Mouse (Mus musculus) c-Kit-positive CD71-negative TER-119-negative erythroid progenitor cells, embryonic 14.5 days (primary cell): ENCODE measurements around the gene Slc16a11.

Experiments
- DNase-seq: peaks from one replicate; pipeline ENCODE4 v3.0.0-alpha.2; 2013; ENCODE audit warnings: low read depth

Slc16a11 gene

GRCm38 (mm10) chr11:70200036-70200608 lies 12.4 kb upstream of the Slc16a11 start:
- no peak for DNase-seq

- peak; percentile 75 for DNase-seq
These were observed 10.9 kb upstream of the Slc16a11 start for GRCm38 (mm10) chr11:70201691-70202090.

- DNase-seq = no peak
These were observed 5.8 kb upstream of the Slc16a11 start for GRCm38 (mm10) chr11:70206801-70207200.

GRCm38 (mm10) chr11:70207283-70207682 lies 5.3 kb upstream of the Slc16a11 start:
- no peak for DNase-seq

GRCm38 (mm10) chr11:70208778-70209388 lies 3.7 kb upstream of the Slc16a11 start:
- no peak for DNase-seq

DNA sequence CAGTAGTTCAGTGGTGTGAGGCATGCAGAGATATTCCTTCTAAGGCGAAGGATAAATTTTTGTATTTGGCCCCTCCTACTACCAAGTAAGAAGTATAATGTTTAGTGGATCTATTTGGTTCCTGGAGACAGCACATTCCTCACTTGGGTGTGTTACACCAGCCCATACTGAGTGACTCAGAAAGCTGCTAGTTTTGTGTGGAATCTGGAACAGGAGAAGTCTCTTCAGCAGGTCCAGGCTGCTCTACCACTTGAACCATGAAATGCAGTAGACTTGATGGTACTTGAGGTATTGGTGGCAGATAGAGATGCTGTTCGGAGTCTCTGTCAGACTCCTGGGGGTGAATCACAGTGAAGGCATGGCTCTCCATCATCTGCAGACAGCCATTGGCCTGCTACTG lies 1.9 kb upstream of the Slc16a11 start:
- DNase-seq = no peak

GRCm38 (mm10) chr11:70211972-70212371 lies 580 bp upstream of the Slc16a11 start:
- no peak for DNase-seq

GRCm38 (mm10) chr11:70212896-70213295 lies 344 bp downstream of the Slc16a11 start:
- DNase-seq = peak; percentile 74

- DNase-seq = no peak
These were observed 1.2 kb downstream of the Slc16a11 start for GRCm38 (mm10) chr11:70213736-70214135.

DNA sequence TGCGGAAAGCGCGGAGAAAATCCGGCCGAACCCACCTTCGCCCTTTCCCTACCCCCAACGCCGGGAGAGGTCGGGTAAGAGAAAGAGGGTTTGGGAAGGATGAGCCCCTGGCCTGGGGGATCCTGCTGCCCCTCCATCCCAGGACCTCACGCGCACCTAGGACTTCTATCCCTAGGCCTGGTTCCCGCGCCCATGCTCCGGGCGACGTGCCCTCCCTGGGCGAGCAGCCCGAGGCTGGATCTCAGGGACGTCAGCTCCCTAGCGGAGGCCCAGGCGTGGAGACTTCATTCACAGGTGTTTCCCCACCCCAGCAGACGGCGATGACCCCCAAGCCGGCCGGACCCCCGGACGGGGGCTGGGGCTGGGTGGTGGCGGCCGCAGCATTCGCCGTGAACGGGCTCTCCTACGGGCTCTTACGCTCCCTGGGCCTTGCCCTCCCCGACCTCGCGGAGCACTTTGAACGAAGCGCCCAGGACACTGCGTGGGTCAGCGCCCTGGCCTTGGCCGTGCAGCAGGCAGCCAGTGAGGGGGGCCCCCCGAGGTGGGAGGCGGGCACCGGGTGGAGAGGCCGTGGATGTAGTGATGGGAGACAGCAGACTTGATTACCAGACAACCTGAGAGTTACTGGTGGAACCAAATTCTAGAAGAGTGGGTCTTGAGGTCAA lies 1.8 kb downstream of the Slc16a11 start:
- no peak for DNase-seq

GRCm38 (mm10) chr11:70214856-70215209 lies 2.3 kb downstream of the Slc16a11 start:
- DNase-seq = no peak

DNA sequence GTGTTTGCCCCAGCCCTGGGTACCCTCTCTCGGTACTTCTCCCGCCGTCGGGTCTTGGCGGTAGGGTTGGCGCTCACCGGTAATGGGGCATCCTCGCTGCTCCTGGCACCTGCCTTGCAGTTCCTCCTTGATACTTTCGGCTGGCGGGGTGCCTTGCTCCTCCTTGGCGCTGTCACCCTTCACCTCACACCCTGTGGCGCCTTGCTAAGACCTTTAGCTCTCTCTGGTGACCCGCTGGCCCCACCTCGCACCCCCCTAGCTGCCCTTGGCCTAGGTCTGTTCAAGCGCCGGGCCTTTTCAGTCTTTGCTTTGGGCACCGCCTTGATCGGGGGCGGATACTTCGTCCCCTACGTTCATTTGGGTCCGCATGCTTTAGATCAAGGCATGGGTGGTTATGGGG lies 2.7 kb downstream of the Slc16a11 start:
- no peak for DNase-seq

DNA sequence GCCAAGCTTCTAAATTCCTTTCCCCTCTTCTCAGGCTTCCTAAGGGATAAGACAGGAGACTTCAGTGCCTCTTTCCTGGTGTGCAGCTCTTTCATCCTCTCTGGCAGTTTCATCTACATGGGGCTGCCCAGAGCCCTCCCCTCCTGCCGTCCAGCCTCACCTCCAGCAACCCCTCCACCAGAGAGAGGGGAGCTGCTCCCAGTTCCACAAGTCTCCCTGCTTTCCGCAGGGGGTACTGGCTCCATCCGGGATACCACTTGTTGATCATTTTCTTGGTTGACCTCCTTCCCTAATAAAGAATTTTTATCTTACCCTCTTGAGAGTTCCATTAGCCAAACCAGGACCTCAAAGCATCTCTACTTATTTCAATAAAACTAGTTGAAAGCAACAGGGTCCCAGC lies 3.6 kb downstream of the Slc16a11 start:
- no peak for DNase-seq

DNA sequence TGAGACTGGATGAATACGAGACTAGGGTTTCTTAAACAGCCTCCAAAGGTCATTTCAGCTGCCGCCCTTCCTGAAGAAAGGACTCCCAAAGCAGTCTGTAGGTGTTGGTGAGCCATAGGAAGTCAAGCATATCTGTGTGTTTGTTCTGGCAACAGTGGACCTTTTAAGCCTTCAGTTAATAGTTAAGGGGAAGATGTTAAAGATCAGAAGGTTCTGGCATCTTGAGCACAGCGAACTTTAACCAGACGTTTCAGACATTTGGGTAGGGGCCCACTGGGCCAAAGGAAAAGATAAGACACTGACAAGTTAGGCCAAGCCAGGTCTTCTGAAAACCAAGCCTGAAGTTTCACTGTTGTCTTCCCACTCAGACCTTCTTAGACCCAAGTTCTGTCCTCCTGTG lies 5.5 kb downstream of the Slc16a11 start:
- no peak for DNase-seq

GRCm38 (mm10) chr11:70218741-70219470 lies 6.4 kb downstream of the Slc16a11 start:
- no peak for DNase-seq

DNA sequence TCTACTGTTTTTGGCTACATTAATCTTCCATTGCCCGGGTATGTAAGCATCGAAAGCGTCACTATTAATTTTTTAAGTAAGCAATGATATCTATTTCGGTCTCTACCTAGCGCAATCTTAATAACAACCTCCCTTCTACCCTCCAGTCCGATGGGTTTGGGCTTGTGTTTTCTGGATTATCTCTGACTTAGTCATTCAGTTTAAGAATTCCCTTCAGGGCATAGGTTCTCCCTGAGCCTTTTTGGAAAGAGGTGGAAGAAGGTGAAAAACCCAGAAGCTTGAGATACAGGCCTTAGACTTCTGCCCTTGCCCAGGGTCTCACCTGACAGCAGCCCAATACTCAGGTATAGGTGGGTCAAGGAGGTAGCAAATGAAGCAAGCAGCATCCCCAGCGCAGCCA lies 7.3 kb downstream of the Slc16a11 start:
- DNase-seq = no peak

GRCm38 (mm10) chr11:70220323-70220722 lies 7.8 kb downstream of the Slc16a11 start:
- DNase-seq = no peak

DNA sequence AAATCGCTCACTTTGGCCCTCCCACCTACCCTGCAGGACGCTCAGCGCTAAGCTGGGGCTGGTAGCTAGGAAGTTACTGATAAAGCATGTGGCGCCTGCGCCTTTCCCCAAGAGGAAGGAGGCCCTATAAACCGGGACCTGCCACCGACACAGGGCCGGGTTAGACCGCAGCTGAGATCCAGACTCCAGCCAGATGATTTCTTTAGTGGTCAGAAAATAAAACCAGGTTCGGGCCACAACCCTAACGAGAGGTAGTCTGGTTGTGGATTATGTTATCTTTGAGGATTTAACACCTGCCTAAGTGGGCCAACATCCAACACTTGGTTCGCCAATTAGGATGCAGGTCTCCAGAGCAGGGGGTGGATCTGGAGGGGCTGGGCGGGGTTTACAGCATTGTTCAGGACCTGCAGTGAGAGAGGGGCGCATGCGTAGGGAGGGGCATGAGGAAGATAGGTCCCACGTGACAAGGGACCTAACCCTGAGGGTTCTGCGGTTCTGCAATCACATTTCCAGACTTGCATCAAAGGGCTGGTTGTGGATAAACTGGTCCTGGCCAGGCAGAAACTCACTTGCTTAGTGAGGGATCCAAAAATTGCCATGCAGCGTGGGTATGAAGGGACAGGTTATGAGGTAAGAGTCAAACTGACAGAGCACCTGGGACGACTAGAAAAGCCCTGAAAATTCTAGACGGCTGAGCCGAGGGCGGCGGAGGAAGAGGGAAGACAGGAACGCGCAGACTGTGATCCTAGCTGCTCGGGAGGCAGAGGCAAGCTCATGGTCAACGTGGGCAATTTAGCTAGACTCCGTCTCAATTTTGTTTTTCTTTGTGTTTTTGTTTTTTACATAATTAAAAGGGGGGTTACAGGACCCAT lies 8.4 kb downstream of the Slc16a11 start, which contains the start of gene Slc16a13:
Slc16a13 (minus strand) TSS at position 334 of the 872 bp plus-strand sequence.
- peak; percentile 98 for DNase-seq

DNA sequence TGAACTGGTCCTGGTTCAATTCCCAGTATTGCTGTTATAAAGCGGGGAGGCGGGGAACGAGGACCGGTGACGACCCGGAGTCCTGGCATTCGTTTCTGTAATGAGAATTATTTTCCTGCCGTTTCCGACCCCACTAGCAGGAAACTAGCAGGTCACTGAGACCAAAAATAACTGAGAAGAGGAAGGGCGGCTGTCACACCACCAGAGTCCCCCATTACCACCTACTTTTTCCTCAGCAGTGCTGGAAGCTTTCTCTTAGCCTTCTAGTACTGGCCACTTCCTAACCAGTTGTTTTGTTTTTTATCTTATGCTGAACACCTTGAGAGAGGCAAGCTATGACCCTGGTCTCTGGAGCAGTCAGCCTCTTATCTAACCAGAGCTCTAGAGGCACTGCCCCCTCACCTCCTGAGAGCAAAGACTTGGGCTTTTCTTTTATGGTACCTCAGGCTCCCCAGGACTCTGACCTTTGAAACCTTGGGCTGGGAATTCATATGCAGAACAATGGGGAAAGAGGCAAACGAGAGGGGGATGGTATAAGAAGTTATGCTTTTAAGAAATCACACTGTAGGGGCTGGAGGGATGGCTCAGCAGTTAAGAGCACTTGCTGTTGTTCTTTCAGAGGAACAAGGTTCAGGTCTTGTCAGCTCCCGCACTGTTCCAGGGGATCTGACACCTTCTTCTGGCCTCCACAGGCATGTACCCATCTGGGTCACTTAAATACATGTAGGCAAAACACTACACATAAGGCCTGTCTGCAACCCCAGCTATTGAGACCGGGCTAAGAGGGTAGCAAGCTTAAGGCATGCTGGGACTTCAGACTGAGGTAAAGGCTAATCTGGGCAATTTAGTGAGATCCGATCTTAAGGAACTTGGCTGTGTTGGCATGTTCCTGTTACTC lies 9.3 kb downstream of the Slc16a11 start:
- DNase-seq = no peak

DNA sequence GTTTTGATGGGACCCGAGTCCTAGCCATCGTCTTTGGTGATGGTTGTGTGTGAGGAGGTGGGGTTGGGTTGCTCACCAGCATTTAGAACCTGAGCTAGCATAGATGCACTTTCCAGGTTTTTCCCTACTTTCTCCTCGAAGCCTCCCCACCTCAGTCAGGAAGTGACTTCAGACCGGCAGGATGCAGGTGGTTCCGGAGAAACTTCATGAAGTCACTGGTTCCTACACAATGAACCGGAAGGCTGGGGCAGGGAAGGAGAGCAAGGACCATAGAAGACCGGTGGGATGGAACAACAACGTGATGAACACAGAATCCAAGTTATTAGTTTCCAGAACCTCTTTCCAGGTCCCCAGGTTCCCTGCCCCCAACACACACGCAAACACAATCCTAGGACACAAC lies 11.2 kb downstream of the Slc16a11 start:
- no peak for DNase-seq
